Mouse (Mus musculus): ENCODE results near the gene Sf3a3. TPM values are rescaled to one million over a fixed set of nuclear protein-coding genes. Genes with fewer than 3 reads are reported as not detected.
A peak's percentile ranks its signal among the peaks of the same experiment; 100 is the strongest.
"Not testable (repeated sequence)": the region's sequence is repeated elsewhere in the genome, so short reads cannot be mapped to it uniquely, and the experiment has no call there.

Sf3a3 gene
- polyA plus RNA-seq, 1 experiment from 2014 or later, result 166 TPM

DNA sequence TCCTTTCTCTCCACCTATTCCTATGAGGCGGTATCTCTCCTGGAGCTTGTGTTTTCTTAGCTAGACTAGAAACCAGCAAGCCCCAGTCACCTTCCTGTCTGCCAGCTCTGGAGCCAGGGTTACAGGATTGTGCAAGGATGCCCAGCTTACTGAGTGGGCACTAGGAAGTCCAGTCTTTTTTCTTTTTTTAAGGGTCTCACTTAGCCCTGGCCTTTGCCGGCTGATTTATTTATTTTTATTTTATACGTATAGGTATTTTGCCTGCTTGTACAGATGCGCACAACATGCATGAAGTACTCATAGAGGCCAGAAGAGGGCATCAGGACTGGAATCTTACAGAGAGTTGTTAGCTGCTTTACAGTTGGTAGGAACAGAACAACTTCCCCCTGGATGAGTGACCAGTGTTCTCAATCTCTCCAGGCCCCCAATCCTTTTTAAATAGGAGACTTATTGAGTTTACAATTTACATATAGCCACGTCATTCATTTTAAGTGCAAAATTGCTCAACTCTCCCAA lies 3.7 kb upstream of the Sf3a3 start:
- no peak overlapping the region for H3K27ac ChIP-seq (ENCODE audit: low read depth)
- no peak overlapping the region for H3K9ac ChIP-seq
- H3K36me3 ChIP-seq (ENCODE audit: insufficient read depth), result peaks cover 13% of the 10 kb centered on the region; the same call in 1 of the 2 replicates
- DNase-seq (peak; percentile 81), ATAC-seq (ENCODE audit: insufficient read depth) (no peak)
- no peaks in the 10 kb centered on the region for H3K9me3 ChIP-seq (ENCODE audit: low read depth, low read length)
- H3K4me2 ChIP-seq, result no peak overlapping the region
- 12% methylated on average over 5 of the region's 5 CpGs for WGBS
- H3K4me3 ChIP-seq (ENCODE audit: low read depth, low read length), result no peak overlapping the region
- peaks cover 15% of the 10 kb centered on the region; the same call in 1 of the 2 replicates for H3K4me1 ChIP-seq (ENCODE audit: insufficient read depth)
- peak; percentile 69 for TF ChIP-seq CTCF (IDR thresholded peaks at IDR 0.05; ENCODE audit: low read depth)
- H3K27me3 ChIP-seq (ENCODE audit: insufficient read depth, low read length), result no peaks in the 10 kb centered on the region

DNA sequence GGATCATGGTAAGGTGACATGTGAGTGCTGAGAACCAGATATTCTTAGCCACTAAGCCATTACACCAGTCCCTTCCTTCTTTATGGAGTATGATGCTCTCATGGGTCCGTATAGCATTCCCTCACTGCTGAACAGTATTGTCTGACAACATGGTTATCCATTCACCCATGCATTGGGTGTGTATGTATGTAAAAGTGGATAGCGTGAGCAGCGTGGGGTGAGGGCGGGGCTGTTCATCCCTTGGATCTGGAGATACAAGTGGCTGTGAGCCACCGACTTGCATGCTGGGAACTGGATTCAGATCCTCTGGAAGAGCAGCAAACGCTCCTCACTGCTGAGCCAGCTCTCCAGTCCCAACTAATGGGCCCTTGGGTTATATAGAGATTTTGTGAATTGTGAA lies 2.0 kb upstream of the Sf3a3 start:
- no peak for DNase-seq
- no peak overlapping the region for H3K9ac ChIP-seq
- no peaks in the 10 kb centered on the region for H3K27me3 ChIP-seq (ENCODE audit: insufficient read depth, low read length)
- TF ChIP-seq CTCF (IDR thresholded peaks at IDR 0.05; ENCODE audit: low read depth), result no peak
- peaks cover 15% of the 10 kb centered on the region; the same call in 1 of the 2 replicates for H3K4me1 ChIP-seq (ENCODE audit: insufficient read depth)
- no peak overlapping the region for H3K27ac ChIP-seq (ENCODE audit: low read depth)
- ATAC-seq (ENCODE audit: insufficient read depth), result no peak
- no peak overlapping the region for H3K4me3 ChIP-seq (ENCODE audit: low read depth, low read length)
- no peaks in the 10 kb centered on the region for H3K9me3 ChIP-seq (ENCODE audit: low read depth, low read length)
- 79% methylated on average over 6 of the region's 6 CpGs for WGBS
- H3K4me2 ChIP-seq, result no peak overlapping the region
- H3K36me3 ChIP-seq (ENCODE audit: insufficient read depth), result peaks cover 18% of the 10 kb centered on the region

DNA sequence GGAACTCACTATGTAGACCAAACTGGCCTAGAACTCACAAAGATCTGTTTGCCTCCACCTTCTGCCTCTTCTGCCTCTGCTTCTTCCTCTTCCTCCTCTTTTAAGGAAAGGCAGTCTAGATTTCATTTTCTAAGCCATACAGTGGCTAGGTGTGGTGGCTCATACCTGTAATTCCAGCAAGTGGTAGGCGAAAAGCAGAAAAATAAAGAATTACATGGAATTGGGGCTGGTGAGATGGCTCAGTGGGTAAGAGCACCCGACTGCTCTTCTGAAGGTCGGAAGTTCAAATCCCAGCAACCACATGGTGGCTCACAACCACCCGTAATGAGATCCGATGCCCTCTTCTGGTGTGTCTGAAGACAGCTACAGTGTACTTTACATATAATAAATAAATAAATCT lies 726 bp upstream of the Sf3a3 start:
- not testable (repeated sequence) for H3K27ac ChIP-seq (ENCODE audit: low read depth); DNase-seq; H3K27me3 ChIP-seq (ENCODE audit: insufficient read depth, low read length); ATAC-seq (ENCODE audit: insufficient read depth); H3K4me2 ChIP-seq; H3K4me3 ChIP-seq (ENCODE audit: low read depth, low read length); H3K9ac ChIP-seq; H3K9me3 ChIP-seq (ENCODE audit: low read depth, low read length)
- peaks cover 30% of the 10 kb centered on the region for H3K36me3 ChIP-seq (ENCODE audit: insufficient read depth)
- 63% methylated on average over 5 of the region's 5 CpGs for WGBS
- peaks cover 15% of the 10 kb centered on the region; the same call in 1 of the 2 replicates for H3K4me1 ChIP-seq (ENCODE audit: insufficient read depth)

DNA sequence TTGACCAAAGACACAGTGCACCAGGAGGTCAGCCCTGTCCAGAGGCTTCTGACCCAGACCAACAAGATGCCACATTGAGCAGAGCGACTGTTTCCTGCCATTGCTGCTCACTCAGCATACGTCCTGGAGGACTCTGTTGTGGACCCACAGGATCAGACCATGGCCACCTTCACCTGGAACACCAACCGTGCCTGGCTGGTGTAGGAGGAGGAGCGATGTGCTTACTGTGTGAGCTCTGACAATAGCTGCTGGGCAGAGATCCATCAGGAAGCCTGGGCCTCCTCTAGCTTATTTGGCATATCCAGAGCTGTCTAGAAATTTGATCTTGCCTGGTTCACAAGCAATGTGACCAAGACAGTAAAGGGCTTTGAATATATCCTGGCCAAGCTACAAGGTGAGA lies 4.5 kb downstream of the Sf3a3 start:
- Histone ChIP-seq H3K27ac (ENCODE audit: low read depth) (no peak overlapping the region), H3K36me3 (ENCODE audit: insufficient read depth) (peaks cover 80% of the 10 kb centered on the region), H3K9ac (no peak overlapping the region), H3K27me3 (ENCODE audit: insufficient read depth, low read length) (no peaks in the 10 kb centered on the region), H3K9me3 (ENCODE audit: low read depth, low read length) (no peaks in the 10 kb centered on the region), H3K4me3 (ENCODE audit: low read depth, low read length) (no peak overlapping the region), H3K4me1 (ENCODE audit: insufficient read depth) (no peaks in the 10 kb centered on the region), H3K4me2 (no peak overlapping the region)
- DNase-seq (no peak), ATAC-seq (ENCODE audit: insufficient read depth) (no peak)
- TF ChIP-seq CTCF (IDR thresholded peaks at IDR 0.05; ENCODE audit: low read depth), result no peak
- 91% methylated on average over 4 of the region's 4 CpGs for WGBS

DNA sequence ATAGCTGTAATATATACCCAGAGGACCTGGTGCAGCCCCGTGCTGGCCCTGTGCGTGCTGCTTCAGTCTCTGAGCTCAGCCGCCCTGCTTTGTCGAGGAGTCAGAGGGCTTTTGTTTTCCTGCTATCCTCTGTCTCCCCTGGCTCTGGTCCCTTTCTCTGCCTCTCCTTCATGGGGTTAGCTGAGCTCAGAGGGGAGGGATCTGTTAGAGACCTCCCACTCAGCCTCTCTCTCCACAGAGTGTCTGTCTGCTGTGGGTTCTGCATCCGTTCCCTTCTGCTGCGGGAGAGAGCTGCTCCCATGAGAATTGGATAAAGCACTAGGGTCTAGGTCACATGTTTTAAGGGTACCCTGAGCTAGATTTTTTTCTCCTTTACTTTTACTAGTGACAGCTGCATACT lies 11.5 kb downstream of the Sf3a3 start:
- H3K4me1 ChIP-seq (ENCODE audit: insufficient read depth), result no peaks in the 10 kb centered on the region
- no peak for ATAC-seq (ENCODE audit: insufficient read depth)

DNA sequence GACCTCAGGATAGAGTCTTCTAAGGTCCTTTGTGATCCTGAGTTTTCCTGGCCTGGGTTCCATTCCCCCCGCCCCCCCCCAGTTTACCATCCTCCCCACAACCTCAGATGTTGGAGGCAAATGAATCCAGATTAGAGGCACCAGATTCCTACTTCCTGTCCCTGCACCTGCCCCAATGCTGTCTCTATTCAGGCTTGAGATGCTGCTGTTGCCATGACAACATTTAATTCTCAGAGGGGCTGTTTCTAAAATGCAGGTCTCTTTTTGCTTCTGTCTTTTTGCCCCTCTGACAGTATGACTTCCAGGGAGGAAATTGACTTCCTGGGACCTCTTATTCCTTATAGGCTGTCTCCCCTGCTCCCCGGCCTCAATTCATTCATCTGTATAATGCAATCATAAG lies 22.4 kb downstream of the Sf3a3 start:
- no peak for DNase-seq
- no peak overlapping the region for H3K9ac ChIP-seq
- no peak overlapping the region for H3K27ac ChIP-seq (ENCODE audit: low read depth)
- no peak for ATAC-seq (ENCODE audit: insufficient read depth)
- H3K4me2 ChIP-seq, result no peak overlapping the region
- H3K4me3 ChIP-seq (ENCODE audit: low read depth, low read length), result no peak overlapping the region
- no peak for TF ChIP-seq CTCF (IDR thresholded peaks at IDR 0.05; ENCODE audit: low read depth)
- H3K36me3 ChIP-seq (ENCODE audit: insufficient read depth), result peaks cover 18% of the 10 kb centered on the region
- no peaks in the 10 kb centered on the region for H3K27me3 ChIP-seq (ENCODE audit: insufficient read depth, low read length)
- 65% methylated on average over 2 of the region's 2 CpGs for WGBS
- no peaks in the 10 kb centered on the region for H3K4me1 ChIP-seq (ENCODE audit: insufficient read depth)
- H3K9me3 ChIP-seq (ENCODE audit: low read depth, low read length), result no peaks in the 10 kb centered on the region

More for the DNA sequence above, 11.5 kb downstream of the Sf3a3 start:
- H3K4me3 ChIP-seq (ENCODE audit: low read depth, low read length), result no peak overlapping the region
- no peak overlapping the region for H3K27ac ChIP-seq (ENCODE audit: low read depth)
- no peaks in the 10 kb centered on the region for H3K9me3 ChIP-seq (ENCODE audit: low read depth, low read length)
- no peak for TF ChIP-seq CTCF (IDR thresholded peaks at IDR 0.05; ENCODE audit: low read depth)
- H3K4me2 ChIP-seq, result no peak overlapping the region
- H3K9ac ChIP-seq, result no peak overlapping the region
- no peak for DNase-seq
- peaks cover 97% of the 10 kb centered on the region for H3K36me3 ChIP-seq (ENCODE audit: insufficient read depth)
- 87% methylated on average over 6 of the region's 6 CpGs for WGBS
- H3K27me3 ChIP-seq (ENCODE audit: insufficient read depth, low read length), result no peaks in the 10 kb centered on the region

DNA sequence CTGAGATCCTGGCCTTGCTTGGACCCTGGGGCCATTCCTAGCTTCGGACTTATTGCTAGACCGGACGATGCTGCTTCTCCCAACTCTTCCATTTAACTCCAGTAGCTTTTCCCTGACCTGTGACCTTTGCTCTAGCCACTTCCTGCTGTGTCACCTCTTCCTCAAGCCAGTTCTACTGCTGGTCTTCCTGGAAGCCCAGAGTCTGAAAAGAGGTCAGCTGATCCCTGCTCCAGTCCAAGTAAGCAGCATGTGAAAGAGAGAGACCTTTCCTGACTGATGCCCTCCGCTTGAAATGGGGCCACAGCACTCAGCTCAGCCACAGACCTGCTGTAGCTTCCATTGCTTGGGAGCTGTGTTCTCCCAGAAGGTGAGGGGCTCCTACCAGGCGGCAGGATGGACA lies 22.9 kb downstream of the Sf3a3 start:
- no peak for TF ChIP-seq CTCF (IDR thresholded peaks at IDR 0.05; ENCODE audit: low read depth)
- no peak overlapping the region for H3K27ac ChIP-seq (ENCODE audit: low read depth)
- no peaks in the 10 kb centered on the region for H3K4me1 ChIP-seq (ENCODE audit: insufficient read depth)
- no peak for DNase-seq
- H3K27me3 ChIP-seq (ENCODE audit: insufficient read depth, low read length), result no peaks in the 10 kb centered on the region
- H3K9me3 ChIP-seq (ENCODE audit: low read depth, low read length), result no peaks in the 10 kb centered on the region
- 78% methylated on average over 5 of the region's 5 CpGs for WGBS
- no peak overlapping the region for H3K9ac ChIP-seq
- H3K4me2 ChIP-seq, result no peak overlapping the region
- no peak overlapping the region for H3K4me3 ChIP-seq (ENCODE audit: low read depth, low read length)
- H3K36me3 ChIP-seq (ENCODE audit: insufficient read depth), result peaks cover 12% of the 10 kb centered on the region
- ATAC-seq (ENCODE audit: insufficient read depth), result no peak

DNA sequence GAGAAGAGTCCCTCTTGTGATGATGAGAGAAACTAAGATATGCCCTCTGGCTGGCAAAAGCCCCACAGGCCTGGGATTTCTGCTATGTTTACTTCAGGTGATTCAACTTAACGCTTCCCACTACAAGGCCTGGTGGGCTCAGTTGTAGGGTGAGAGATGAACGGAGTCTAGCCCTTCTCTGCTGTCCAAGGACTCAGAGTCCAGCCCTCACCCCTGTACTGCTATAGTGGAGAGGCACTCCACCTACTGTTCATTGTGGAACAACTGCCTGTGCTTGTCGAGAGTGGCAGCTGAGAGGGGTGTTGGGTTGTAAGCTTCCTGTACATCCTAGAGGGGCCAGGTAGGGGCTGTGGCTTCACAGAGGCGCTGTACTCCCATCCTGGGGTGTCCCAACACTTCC lies 23.4 kb downstream of the Sf3a3 start:
- Histone ChIP-seq H3K4me1 (ENCODE audit: insufficient read depth) (no peaks in the 10 kb centered on the region), H3K36me3 (ENCODE audit: insufficient read depth) (peaks cover 7% of the 10 kb centered on the region), H3K9me3 (ENCODE audit: low read depth, low read length) (no peaks in the 10 kb centered on the region), H3K27ac (ENCODE audit: low read depth) (no peak overlapping the region), H3K4me3 (ENCODE audit: low read depth, low read length) (no peak overlapping the region), H3K27me3 (ENCODE audit: insufficient read depth, low read length) (no peaks in the 10 kb centered on the region), H3K9ac (no peak overlapping the region), H3K4me2 (no peak overlapping the region)
- ATAC-seq (ENCODE audit: insufficient read depth) (no peak), DNase-seq (no peak)
- TF ChIP-seq CTCF (IDR thresholded peaks at IDR 0.05; ENCODE audit: low read depth), result no peak
- 50% methylated on average over 4 of the region's 4 CpGs for WGBS
